Mouse (Mus musculus) spleen, adult 12 weeks (tissue): ENCODE measurements around the gene Cuedc1.

ENCODE experiments used
- DNase-seq: peaks from one replicate; pipeline ENCODE4 v3.0.0; 2022; ENCODE audit warnings: low spot score

Cuedc1 gene

GRCm38 (mm10) chr11:88240736-88241353 lies 143.0 kb downstream of the Cuedc1 start:
- no peak for DNase-seq

- DNase-seq = no peak
Measured at GRCm38 (mm10) chr11:88241468-88242301, 143.8 kb downstream of the Cuedc1 start.
